ENCODE assay signal across 9 mouse cellular contexts in genomic region chr10:80796307-80796848, GRCm38 (mm10). TPM values are rescaled to one million over a fixed set of nuclear protein-coding genes. Genes with fewer than 3 reads are reported as not detected.
DNase-seq lines count a peak whose midpoint lies in the region; ATAC-seq and TF ChIP-seq lines count a peak whose summit lies in the region.
"Had no signal": no experiment of that assay in that cellular context is flagged by ENCODE, and none has a peak within 500 bp of the region (broad histone marks: within the 10 kb centered on the region; RNA-seq: fewer than 3 reads in every experiment).

No protein-coding gene starts in this region.

- H3K9me3 ChIP-seq in CH12.LX (replicated peaks; ENCODE audit: low read length), result no peaks in the 10 kb centered on the region
- no peaks in the 10 kb centered on the region for H3K9me3 ChIP-seq in forebrain, embryonic 13.5 days (replicated peaks)
- H3K9me3 ChIP-seq in liver, embryonic 14.5 days (ENCODE audit: control insufficient read depth, low read length), result no peaks in the 10 kb centered on the region

- no peak for TF ChIP-seq CTCF in CH12.LX (conservative IDR thresholded peaks at IDR 0.05 in 1 of 2, IDR thresholded peaks at IDR 0.05 in 1 of 2; ENCODE audit: low read depth in 2 of 2, low read length in 2 of 2)
- no peak for TF ChIP-seq CTCF in liver, embryonic 14.5 days (IDR thresholded peaks at IDR 0.05; ENCODE audit: low read depth)

- DNase-seq in heart, adult 11 months, result peak; percentile 91
- DNase-seq in heart, postnatal 14 days, result no peak
- no peak for DNase-seq in CH12.LX (ENCODE audit: extremely low read depth)
- no peak for DNase-seq in liver, embryonic 14.5 days (ENCODE audit: low read depth in 3 of 3, low spot score in 3 of 3)
- no peak for DNase-seq in right cerebral cortex, postnatal 4 days
- no peak for DNase-seq in spleen, adult 12 weeks (ENCODE audit: low spot score)
- DNase-seq: kidney, adult 9 months had no signal

- dilution Hi-C loops in CH12.LX (cut with MboI; ENCODE audit: extremely low pct_ligation_motif_present, extremely low pct_unique_long_range_greater_than_20kb, low sequenced_read_pairs), result no loop called here

- peaks cover 42% of the 10 kb centered on the region for H3K79me2 ChIP-seq in CH12.LX (replicated peaks; ENCODE audit: control insufficient read depth, extremely low read depth, insufficient read depth, poor library complexity, severe bottlenecking)

- peak overlapping the region; percentile 75 for H3K4me2 ChIP-seq in CH12.LX (ENCODE audit: insufficient read depth, low read depth, poor library complexity, severe bottlenecking)
- peak overlapping the region; percentile 82 for H3K4me2 ChIP-seq in forebrain, embryonic 13.5 days
- H3K4me2 ChIP-seq in liver, embryonic 14.5 days (ENCODE audit: low read depth), result peak overlapping the region; percentile 97

- no peak overlapping the region for H3K27ac ChIP-seq in CH12.LX (ENCODE audit: insufficient read depth, low read depth)
- no peak overlapping the region for H3K27ac ChIP-seq in forebrain, embryonic 13.5 days
- no peak overlapping the region for H3K27ac ChIP-seq in liver, embryonic 14.5 days

- no peaks in the 10 kb centered on the region for H3K27me3 ChIP-seq in CH12.LX (replicated peaks)
- no peaks in the 10 kb centered on the region for H3K27me3 ChIP-seq in forebrain, embryonic 13.5 days
- H3K27me3 ChIP-seq in liver, embryonic 14.5 days (ENCODE audit: control insufficient read depth, insufficient read depth, low read length), result no peaks in the 10 kb centered on the region

- no peak for TF ChIP-seq RAD21 in CH12.LX (IDR thresholded peaks at IDR 0.05; ENCODE audit: low read depth, low read length)

- peaks cover 52 to 68% of the 10 kb centered on the region in 2 experiments for H3K36me3 ChIP-seq in CH12.LX (replicated peaks in 1 of 2; ENCODE audit: control insufficient read depth in 1 of 2, insufficient read depth in 1 of 2, low read length in 1 of 2)
- H3K36me3 ChIP-seq in forebrain, embryonic 13.5 days (ENCODE audit: poor library complexity, severe bottlenecking), result peaks cover 65% of the 10 kb centered on the region
- H3K36me3 ChIP-seq in liver, embryonic 14.5 days (replicated peaks; ENCODE audit: control insufficient read depth, insufficient read depth, low read depth), result peaks cover 21% of the 10 kb centered on the region

- no peak overlapping the region for H3K9ac ChIP-seq in CH12.LX (ENCODE audit: insufficient read depth, low read depth)
- H3K9ac ChIP-seq in forebrain, embryonic 13.5 days, result peak overlapping the region; percentile 95
- peak overlapping the region; percentile 81 for H3K9ac ChIP-seq in liver, embryonic 14.5 days (replicated peaks)

- peaks cover 10 to 33% of the 10 kb centered on the region in 2 experiments for H3K4me1 ChIP-seq in CH12.LX (ENCODE audit: control insufficient read depth in 1 of 2, insufficient read depth in 2 of 2)
- H3K4me1 ChIP-seq in forebrain, embryonic 13.5 days, result peaks cover 34% of the 10 kb centered on the region
- peaks cover 14 to 15% of the 10 kb centered on the region in 2 experiments for H3K4me1 ChIP-seq in liver, embryonic 14.5 days (replicated peaks; ENCODE audit: control insufficient read depth in 2 of 2, insufficient read depth in 2 of 2, low read length in 1 of 2)

- no peak for ATAC-seq in forebrain, embryonic 13.5 days
- no peak for ATAC-seq in liver, embryonic 14.5 days (ENCODE audit: insufficient read depth)
- ATAC-seq in monocyte, adult 5-6 weeks (replicated peaks; ENCODE audit: insufficient number of reproducible peaks, low FRiP score, low TSS enrichment, poor library complexity, severe bottlenecking), result no peak

- in situ Hi-C loops in CH12.LX (cut with MboI; ENCODE audit: low pct_ligation_motif_present, low pct_unique_long_range_greater_than_20kb, low sequenced_read_pairs), result loop anchor here (5.0 kb wide), 1 partner anchor 34 kb away; no protein-coding TSS in a partner anchor

- 88% methylated on average over 9 of the region's 9 CpGs for WGBS in forebrain, embryonic 13.5 days
- WGBS in liver, embryonic 14.5 days (ENCODE audit: insufficient replicate concordance), result 78% methylated on average over 9 of the region's 9 CpGs

- TF ChIP-seq POLR2A in CH12.LX (IDR thresholded peaks at IDR 0.05; ENCODE audit: low read depth, low read length), result peak; percentile 32; the same call in 1 of the 2 replicates

- no peak for TF ChIP-seq EP300 in CH12.LX (IDR thresholded peaks at IDR 0.05; ENCODE audit: low read length)
- no peak for TF ChIP-seq EP300 in liver, embryonic 14.5 days (IDR thresholded peaks at IDR 0.05; ENCODE audit: low read depth)

- peak overlapping the region in 1 of 3 experiments; percentile 87 for H3K4me3 ChIP-seq in CH12.LX (replicated peaks in 1 of 3; ENCODE audit: low read depth in 2 of 3, low read length in 2 of 3, poor library complexity in 1 of 3)
- H3K4me3 ChIP-seq in forebrain, embryonic 13.5 days, result peak overlapping the region; percentile 90
- H3K4me3 ChIP-seq in liver, embryonic 14.5 days (ENCODE audit: insufficient read depth in 1 of 2, low read depth in 2 of 2, low read length in 2 of 2), result peak overlapping the region; percentile 82 to 94; a peak in 3 of 4 replicates

- intact Hi-C loops in heart, postnatal 14 days (cut with DNase I), result no loop called here

TF ChIP-seq in CH12.LX, 34 proteins besides CTCF, POLR2A, EP300 and RAD21:
- TF ChIP-seq UBTF (IDR thresholded peaks at IDR 0.05; ENCODE audit: low read depth, low read length) (no peak), MAX (IDR thresholded peaks at IDR 0.05; ENCODE audit: low read length) (no peak), MYC (IDR thresholded peaks at IDR 0.05; ENCODE audit: low read depth, low read length) (no peak), CHD2 (IDR thresholded peaks at IDR 0.05; ENCODE audit: low read length) (no peak), MXI1 (IDR thresholded peaks at IDR 0.05; ENCODE audit: low read depth, low read length) (no peak), JUND (conservative IDR thresholded peaks at IDR 0.05; ENCODE audit: low read depth, low read length) (no peak), USF1 (IDR thresholded peaks at IDR 0.05; ENCODE audit: low read depth, low read length) (no peak)

RNA-seq across cellular contexts. Expression of gene Sf3a2, which starts 1.6 kb away (rescaled TPM):
- 10 to 100 TPM; 27.0 to 31.6 TPM for total RNA-seq in heart, postnatal 14 days (2021)
- total RNA-seq in CH12.LX (2012; rRNA removed) (29.0 and 36.5 TPM in 2 replicates), CH12.LX (2014; rRNA removed) (7.8 and 12.4 TPM in 2 replicates)
- 136 and 153 TPM in 2 replicates for polyA plus RNA-seq in CH12.LX (2012; ENCODE audit: insufficient read length, low read depth)
- polyA plus RNA-seq in forebrain, embryonic 13.5 days (2015; fragmentation: Nextera tagmentation; extraction: Ambion mirVana), result 63.5 and 67.3 TPM in 2 replicates
- 26.1 and 35.6 TPM in 2 replicates for polyA plus RNA-seq in liver, embryonic 14.5 days (2012; rRNA removed)
- polyA plus RNA-seq in liver, embryonic 14.5 days (2014; fragmentation: Nextera tagmentation; extraction: Ambion mirVana), result 36.1 and 40.7 TPM in 2 replicates
- 9.4 to 23.3 TPM (median 10.7 TPM) in 3 replicates for total RNA-seq in monocyte, adult 5-6 weeks (2017)

RNA-seq across cellular contexts. Expression of gene Plekhj1, which starts 2.0 kb away (rescaled TPM):
- total RNA-seq in heart, postnatal 14 days (2021), result 10 to 100 TPM; 35.7 to 36.3 TPM
- total RNA-seq in CH12.LX (2012; rRNA removed), result 63.8 and 81.8 TPM in 2 replicates
- total RNA-seq in CH12.LX (2014; rRNA removed), result 51.5 and 63.4 TPM in 2 replicates
- polyA plus RNA-seq in CH12.LX (2012; ENCODE audit: insufficient read length, low read depth), result 119 and 123 TPM in 2 replicates
- 141 and 151 TPM in 2 replicates for polyA plus RNA-seq in forebrain, embryonic 13.5 days (2015; fragmentation: Nextera tagmentation; extraction: Ambion mirVana)
- 46.7 and 50.8 TPM in 2 replicates for polyA plus RNA-seq in liver, embryonic 14.5 days (2012; rRNA removed)
- polyA plus RNA-seq in liver, embryonic 14.5 days (2014; fragmentation: Nextera tagmentation; extraction: Ambion mirVana), result 77.0 and 85.0 TPM in 2 replicates
- 29.4 to 59.3 TPM (median 41.3 TPM) in 3 replicates for total RNA-seq in monocyte, adult 5-6 weeks (2017)

RNA-seq across cellular contexts. Expression of gene Amh, which starts 8.7 kb away (rescaled TPM):
- under 1 TPM; 0.56 to 0.65 TPM for total RNA-seq in heart, postnatal 14 days (2021)
- 0.59 and 0.71 TPM in 2 replicates for total RNA-seq in CH12.LX (2012; rRNA removed)
- total RNA-seq in CH12.LX (2014; rRNA removed), result 0.43 TPM in 1 of 2 replicates, not detected in the other
- 0.78 and 1.1 TPM in 2 replicates for polyA plus RNA-seq in CH12.LX (2012; ENCODE audit: insufficient read length, low read depth)
- polyA plus RNA-seq in forebrain, embryonic 13.5 days (2015; fragmentation: Nextera tagmentation; extraction: Ambion mirVana), result 0.13 TPM in 1 of 2 replicates, not detected in the other
- polyA plus RNA-seq in liver, embryonic 14.5 days (2012; rRNA removed), result 0.31 and 0.36 TPM in 2 replicates
- 0.08 TPM in 1 of 2 replicates, not detected in the other for polyA plus RNA-seq in liver, embryonic 14.5 days (2014; fragmentation: Nextera tagmentation; extraction: Ambion mirVana)
- total RNA-seq in monocyte, adult 5-6 weeks (2017), result not detected in 3 replicates

RNA-seq across cellular contexts. Expression of gene Jsrp1, which starts 16.9 kb away (rescaled TPM):
- not detected for total RNA-seq in heart, postnatal 14 days (2021)
- total RNA-seq in CH12.LX (2012; rRNA removed), result 0.34 and 0.72 TPM in 2 replicates
- 0.30 and 0.35 TPM in 2 replicates for total RNA-seq in CH12.LX (2014; rRNA removed)
- polyA plus RNA-seq in CH12.LX (2012; ENCODE audit: insufficient read length, low read depth), result 0.95 and 1.1 TPM in 2 replicates
- polyA plus RNA-seq in forebrain, embryonic 13.5 days (2015; fragmentation: Nextera tagmentation; extraction: Ambion mirVana), result 0.26 TPM in 1 of 2 replicates, not detected in the other
- 0.15 TPM in 1 of 2 replicates, not detected in the other for polyA plus RNA-seq in liver, embryonic 14.5 days (2012; rRNA removed)
- not detected in 2 replicates for polyA plus RNA-seq in liver, embryonic 14.5 days (2014; fragmentation: Nextera tagmentation; extraction: Ambion mirVana)
- not detected in 3 replicates for total RNA-seq in monocyte, adult 5-6 weeks (2017)

RNA-seq across cellular contexts. Expression of gene Oaz1, which starts 30.1 kb away (rescaled TPM):
- total RNA-seq in heart, postnatal 14 days (2021), result 100 to 1,000 TPM; 893 to 962 TPM
- total RNA-seq in CH12.LX (2012; rRNA removed) (899 and 966 TPM in 2 replicates), CH12.LX (2014; rRNA removed) (792 and 1,081 TPM in 2 replicates)
- polyA plus RNA-seq in CH12.LX (2012; ENCODE audit: insufficient read length, low read depth), result 646 and 664 TPM in 2 replicates
- polyA plus RNA-seq in forebrain, embryonic 13.5 days (2015; fragmentation: Nextera tagmentation; extraction: Ambion mirVana), result 1,581 and 1,699 TPM in 2 replicates
- 673 and 795 TPM in 2 replicates for polyA plus RNA-seq in liver, embryonic 14.5 days (2012; rRNA removed)
- polyA plus RNA-seq in liver, embryonic 14.5 days (2014; fragmentation: Nextera tagmentation; extraction: Ambion mirVana), result 1,285 and 1,384 TPM in 2 replicates
- total RNA-seq in monocyte, adult 5-6 weeks (2017), result 242 to 281 TPM (median 259 TPM) in 3 replicates
